Mouse (Mus musculus): Measurements from ENCODE around the gene Zfp386.

Zfp386 gene

GRCm38 (mm10) chr12:116094765-116095555, 47.4 kb downstream of the Zfp386 start:
- no peak for DNase-seq (ENCODE audit: low read depth)

GRCm38 (mm10) chr12:116096361-116096904, 48.9 kb downstream of the Zfp386 start:
- no peak for DNase-seq (ENCODE audit: low read depth)

GRCm38 (mm10) chr12:116097166-116097565, 49.6 kb downstream of the Zfp386 start:
- DNase-seq (ENCODE audit: low read depth): no peak

- peak; percentile 26 for DNase-seq (ENCODE audit: low read depth)
These were observed 54.4 kb downstream of the Zfp386 start for GRCm38 (mm10) chr12:116101945-116102344.

GRCm38 (mm10) chr12:116109451-116110353, 62.2 kb downstream of the Zfp386 start:
- DNase-seq (ENCODE audit: low read depth): peak; percentile 45

- DNase-seq (ENCODE audit: low read depth): peak; percentile 8
These were observed 63.6 kb downstream of the Zfp386 start for GRCm38 (mm10) chr12:116111007-116111694.
